Mouse (Mus musculus) MEL (cell line): Measurements from ENCODE around the gene Slc2a4. TPM values are rescaled to one million over a fixed set of nuclear protein-coding genes. Genes with fewer than 3 reads are reported as not detected.

Source experiments
- DNase-seq: peaks from one replicate; pipeline ENCODE4 v3.0.0; 2011; ENCODE audit warnings: low read depth, low spot score
- H3K27ac ChIP-seq: 2 replicates; pipeline ENCODE4 v1.5.1; 2012; ENCODE audit warnings: low read depth, mild to moderate bottlenecking, control low read depth, low read length, moderate library complexity; ENCODE audit not compliant: control insufficient read depth
- H3K27me3 ChIP-seq, 2 experiments: fragments of 150-350 bp in 1 of 2; sonication (generic) in 1 of 2; 2 replicates each; pipeline ENCODE4 v1.6.1; 2012; ENCODE audit warnings: low read length in 2 of 2, mild to moderate bottlenecking in 2 of 2, improper control_type of control experiment in 1 of 2, moderate library complexity in 1 of 2; ENCODE audit not compliant: insufficient read depth in 2 of 2, control insufficient read depth in 1 of 2
- H3K36me3 ChIP-seq, 2 experiments: 2 replicates each; pipeline ENCODE4 v1.6.1; 2012 to 2014; ENCODE audit warnings: low read length in 2 of 2, improper control_type of control experiment in 1 of 2, inconsistent platforms in 1 of 2, mild to moderate bottlenecking in 1 of 2; ENCODE audit not compliant: insufficient read depth in 2 of 2, control insufficient read depth in 1 of 2
- H3K4me1 ChIP-seq, 2 experiments: fragments of 150-350 bp in 1 of 2; sonication (generic) in 1 of 2; 2 replicates each; pipeline ENCODE4 v1.6.1; 2012; ENCODE audit warnings: low read length in 2 of 2, improper control_type of control experiment in 1 of 2, mild to moderate bottlenecking in 1 of 2; ENCODE audit not compliant: insufficient read depth in 2 of 2, control insufficient read depth in 1 of 2
- H3K4me3 ChIP-seq, 2 experiments: fragments of 150-350 bp in 1 of 2; sonication (generic) in 1 of 2; 2 replicates each; pipeline ENCODE4 v1.5.1; 2012; ENCODE audit warnings: low read depth in 2 of 2, low read length in 2 of 2, mild to moderate bottlenecking in 2 of 2, moderate library complexity in 2 of 2, control low read depth in 1 of 2, improper control_type of control experiment in 1 of 2; ENCODE audit not compliant: control insufficient read depth in 1 of 2, insufficient read depth in 1 of 2
- H3K79me2 ChIP-seq: 2 replicates; pipeline ENCODE4 v1.6.1; 2012; ENCODE audit warnings: mild to moderate bottlenecking, low read length, moderate library complexity; ENCODE audit not compliant: control insufficient read depth, poor library complexity, insufficient read depth
- H3K9ac ChIP-seq: 2 replicates; pipeline ENCODE4 v1.6.1; 2012; ENCODE audit warnings: low read depth, mild to moderate bottlenecking, control low read depth, low read length, moderate library complexity; ENCODE audit not compliant: control insufficient read depth, poor library complexity, severe bottlenecking
- H3K9me3 ChIP-seq: fragments of 150-350 bp; sonication (generic); replicated peaks from 2 replicates; pipeline ENCODE4 v1.6.1; 2012; ENCODE audit warnings: mild to moderate bottlenecking, low read length, improper control_type of control experiment, moderate library complexity; ENCODE audit not compliant: insufficient read depth
- BHLHE40 ChIP-seq: IDR thresholded peaks from 2 replicates; pipeline ENCODE4 v1.6.1; 2012; ENCODE audit warnings: low read depth, mild to moderate bottlenecking, inconsistent platforms, low read length, improper control_type of control experiment, borderline replicate concordance
- CHD2 ChIP-seq: IDR thresholded peaks from 2 replicates; pipeline ENCODE4 v1.6.1; 2011; ENCODE audit warnings: low read length, improper control_type of control experiment
- CTCF ChIP-seq, 3 experiments: IDR thresholded peaks in 2 of 3; conservative IDR thresholded peaks in 1 of 3; 2 replicates each; pipeline ENCODE4 v1.5.1; 2011 to 2012; ENCODE audit warnings: low read length in 3 of 3, low read depth in 2 of 3, mild to moderate bottlenecking in 2 of 3, improper control_type of control experiment in 1 of 3, inconsistent platforms in 1 of 3, mixed read lengths in 1 of 3, moderate library complexity in 1 of 3; ENCODE audit not compliant: control insufficient read depth in 1 of 3, insufficient read depth in 1 of 3, poor library complexity in 1 of 3, severe bottlenecking in 1 of 3
- ELF1 ChIP-seq: IDR thresholded peaks from 2 replicates; pipeline ENCODE4 v1.6.1; 2014; ENCODE audit warnings: low read depth, mild to moderate bottlenecking, inconsistent platforms, low read length, improper control_type of control experiment, moderate library complexity
- EP300 ChIP-seq, 2 experiments: IDR thresholded peaks; 2 replicates each; pipeline ENCODE4 v1.6.1; 2011; ENCODE audit warnings: improper control_type of control experiment in 2 of 2, low read length in 2 of 2, low read depth in 1 of 2, mild to moderate bottlenecking in 1 of 2
- ETS1 ChIP-seq: IDR thresholded peaks from 2 replicates; pipeline ENCODE4 v1.6.1; 2012; ENCODE audit warnings: low read depth, mild to moderate bottlenecking, inconsistent platforms, low read length, improper control_type of control experiment, moderate library complexity
- GATA1 ChIP-seq: IDR thresholded peaks from 2 replicates; pipeline ENCODE4 v1.6.1; 2011; ENCODE audit warnings: low read depth, low read length, improper control_type of control experiment
- HCFC1 ChIP-seq: IDR thresholded peaks from 2 replicates; pipeline ENCODE4 v1.6.1; 2012; ENCODE audit warnings: low read depth, mild to moderate bottlenecking, inconsistent platforms, low read length, improper control_type of control experiment, moderate library complexity
- JUND ChIP-seq: IDR thresholded peaks from 2 replicates; pipeline ENCODE4 v1.6.1; 2011; ENCODE audit warnings: low read depth, mild to moderate bottlenecking, improper control_type of control experiment, low read length
- MAFK ChIP-seq: IDR thresholded peaks from 2 replicates; pipeline ENCODE4 v1.6.1; 2011; ENCODE audit warnings: low read depth, mild to moderate bottlenecking, low read length, improper control_type of control experiment, borderline replicate concordance
- MAZ ChIP-seq: IDR thresholded peaks from 2 replicates; pipeline ENCODE4 v1.6.1; 2012; ENCODE audit warnings: low read depth, mild to moderate bottlenecking, inconsistent platforms, low read length, improper control_type of control experiment
- MXI1 ChIP-seq: IDR thresholded peaks from 2 replicates; pipeline ENCODE4 v1.6.1; 2011; ENCODE audit warnings: mild to moderate bottlenecking, low read depth, low read length, improper control_type of control experiment
- MYB ChIP-seq: IDR thresholded peaks from 2 replicates; pipeline ENCODE4 v1.6.1; 2011; ENCODE audit warnings: mild to moderate bottlenecking, low read depth, low read length, improper control_type of control experiment
- NELFE ChIP-seq: IDR thresholded peaks from 2 replicates; pipeline ENCODE4 v1.6.1; 2011; ENCODE audit warnings: low read depth, low read length, improper control_type of control experiment
- NRF1 ChIP-seq: IDR thresholded peaks from 2 replicates; pipeline ENCODE4 v1.6.1; 2014; ENCODE audit warnings: low read depth, mild to moderate bottlenecking, inconsistent platforms, low read length, improper control_type of control experiment, moderate library complexity; ENCODE audit not compliant: poor library complexity, insufficient read depth, severe bottlenecking
- POLR2A ChIP-seq, 2 experiments: IDR thresholded peaks; 2 replicates each; pipeline ENCODE4 v1.6.1; 2011 to 2012; ENCODE audit warnings: low read length in 2 of 2, mild to moderate bottlenecking in 2 of 2, control low read depth in 1 of 2, improper control_type of control experiment in 1 of 2, low read depth in 1 of 2, moderate library complexity in 1 of 2; ENCODE audit not compliant: control insufficient read depth in 1 of 2, insufficient read depth in 1 of 2, poor library complexity in 1 of 2
- POLR2AphosphoS2 ChIP-seq: IDR thresholded peaks from 2 replicates; pipeline ENCODE4 v1.6.1; 2011; ENCODE audit warnings: low read length, improper control_type of control experiment
- RAD21 ChIP-seq: IDR thresholded peaks from 2 replicates; pipeline ENCODE4 v1.6.1; 2011; ENCODE audit warnings: mild to moderate bottlenecking, low read depth, low read length, improper control_type of control experiment
- RCOR1 ChIP-seq: IDR thresholded peaks from 2 replicates; pipeline ENCODE4 v1.6.1; 2012; ENCODE audit warnings: low read depth, mild to moderate bottlenecking, inconsistent platforms, low read length, improper control_type of control experiment
- SIN3A ChIP-seq: IDR thresholded peaks from 2 replicates; pipeline ENCODE4 v1.6.1; 2012; ENCODE audit warnings: low read length, improper control_type of control experiment, inconsistent platforms
- SMC3 ChIP-seq: IDR thresholded peaks from 2 replicates; pipeline ENCODE4 v1.6.1; 2011; ENCODE audit warnings: low read depth, low read length, improper control_type of control experiment
- TAL1 ChIP-seq: IDR thresholded peaks from 2 replicates; pipeline ENCODE4 v1.6.1; 2012; ENCODE audit warnings: mild to moderate bottlenecking, inconsistent platforms, low read length, moderate library complexity, mixed read lengths
- TBP ChIP-seq: IDR thresholded peaks from 2 replicates; pipeline ENCODE4 v1.8.0; 2011; ENCODE audit warnings: low read depth, low read length, improper control_type of control experiment
- TCF12 ChIP-seq: IDR thresholded peaks from 2 replicates; pipeline ENCODE4 v1.6.1; 2014; ENCODE audit warnings: low read depth, mild to moderate bottlenecking, inconsistent platforms, low read length, improper control_type of control experiment, moderate library complexity
- ZKSCAN1 ChIP-seq: IDR thresholded peaks from 2 replicates; pipeline ENCODE4 v1.6.1; 2012; ENCODE audit warnings: low read depth, mild to moderate bottlenecking, inconsistent platforms, low read length, improper control_type of control experiment, moderate library complexity
- ZMIZ1 ChIP-seq: IDR thresholded peaks from 2 replicates; pipeline ENCODE4 v1.6.1; 2012; ENCODE audit warnings: low read depth, mild to moderate bottlenecking, inconsistent platforms, low read length, improper control_type of control experiment, moderate library complexity
- ZNF384 ChIP-seq: IDR thresholded peaks from 2 replicates; pipeline ENCODE4 v1.6.1; 2012; ENCODE audit warnings: low read depth, mild to moderate bottlenecking, inconsistent platforms, low read length, improper control_type of control experiment
- polyA plus RNA-seq, 2 experiments: library from polyadenylated mRNA; stranded (reverse) in 1 of 2; unstranded in 1 of 2; fragments of >175 nt in 1 of 2; fragments of >200 nt in 1 of 2; gene quantifications; 2 replicates each; pipeline versions ENCODE4 v1.2.1 to v1.2.4; 2012; ENCODE audit warnings: low replicate concordance in 2 of 2, low read depth in 1 of 2; ENCODE audit not compliant: insufficient read length in 2 of 2, insufficient read depth in 1 of 2, missing spikeins in 1 of 2
- total RNA-seq: library from RNA; depleted of rRNA; stranded (reverse); fragments of 300-350 nt; gene quantifications from 2 replicates; pipeline ENCODE4 v1.2.3, GENCODE M21; 2012

Slc2a4 gene
- total and polyA plus RNA-seq, 3 experiments: 0.12 to 0.19 TPM; not detected in 1

DNA sequence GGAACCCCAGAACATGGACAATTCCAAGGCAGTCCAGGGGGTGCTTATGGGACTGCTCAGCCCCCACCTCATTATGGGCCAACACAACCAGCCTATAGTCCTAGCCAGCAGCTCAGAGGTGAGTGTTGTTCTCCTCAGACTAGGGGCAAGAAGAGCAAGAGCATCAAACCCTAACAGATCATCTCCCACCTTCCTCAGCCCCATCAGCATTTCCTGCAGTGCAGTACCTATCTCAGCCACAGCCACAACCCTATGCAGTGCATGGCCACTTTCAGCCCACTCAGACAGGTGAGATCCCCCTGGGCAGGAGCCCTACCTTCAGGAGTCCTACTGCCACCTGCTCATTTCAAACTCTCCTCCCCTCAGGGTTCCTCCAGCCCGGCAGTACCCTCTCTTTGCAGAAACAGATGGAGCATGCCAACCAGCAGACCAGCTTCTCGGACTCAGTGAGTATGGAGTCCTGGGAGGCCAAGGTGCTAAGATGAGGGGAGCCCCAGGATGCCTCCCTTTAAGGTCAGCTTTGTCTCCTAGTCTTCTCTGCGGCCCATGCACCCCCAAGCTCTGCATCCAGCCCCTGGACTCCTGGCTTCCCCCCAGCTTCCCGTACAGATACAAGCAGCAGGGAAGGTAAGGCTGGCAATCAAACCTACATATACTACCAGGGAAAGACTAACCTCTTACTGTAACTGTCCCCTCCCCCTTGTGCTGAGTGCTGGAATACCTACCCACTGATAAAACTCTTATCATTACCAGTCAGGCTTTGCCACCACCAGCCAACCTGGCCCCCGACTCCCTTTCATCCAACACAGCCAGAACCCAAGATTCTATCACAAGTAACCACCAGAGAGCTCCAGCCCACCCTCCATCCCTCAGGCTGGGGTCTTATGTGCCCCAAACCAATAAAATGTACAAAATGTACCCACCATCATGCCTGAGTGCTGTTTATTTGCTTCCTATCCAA lies 32.0 kb downstream of the Slc2a4 start:
- peak overlapping the region in 1 of 2 experiments; percentile 23; a peak in 3 of 4 replicates for H3K4me3 ChIP-seq
- peaks cover 22 to 51% of the 10 kb centered on the region in 2 experiments for H3K36me3 ChIP-seq
- H3K27me3 ChIP-seq: no peaks in the 10 kb centered on the region
- peaks cover 4 to 53% of the 10 kb centered on the region in 2 experiments for H3K4me1 ChIP-seq
- peaks cover 58% of the 10 kb centered on the region for H3K79me2 ChIP-seq
- no peaks in the 10 kb centered on the region for H3K9me3 ChIP-seq
- peak overlapping the region; percentile 74 for H3K27ac ChIP-seq
- H3K9ac ChIP-seq: peak overlapping the region; percentile 77
- peak; percentile 92 for DNase-seq
- TF ChIP-seq MAFK: peak; percentile 83; the same call in 1 of the 2 replicates
- no peak for TF ChIP-seq ZNF384
- peak; percentile 97 for TF ChIP-seq TAL1
- peak; percentile 19; the same call in 1 of the 2 replicates for TF ChIP-seq NELFE
- peak; percentile 23 to 84; a peak in 2 of 4 replicates for TF ChIP-seq POLR2A (IDR thresholded peaks at IDR 0.05; ENCODE audit: control insufficient read depth in 1 of 2, insufficient read depth in 1 of 2, low read depth in 1 of 2, low read length in 2 of 2, poor library complexity in 1 of 2)
- peak; percentile 89 for TF ChIP-seq ETS1
- TF ChIP-seq TCF12: peak; percentile 99
- TF ChIP-seq RCOR1: peak; percentile 88
- TF ChIP-seq JUND: no peak
- TF ChIP-seq TBP: peak; percentile 13; the same call in 1 of the 2 replicates
- TF ChIP-seq GATA1: peak; percentile 98
- TF ChIP-seq SMC3: no peak; the same call in 1 of the 2 replicates
- TF ChIP-seq BHLHE40: peak; percentile 70
- TF ChIP-seq RAD21: no peak
- peak; percentile 97 for TF ChIP-seq MAZ
- TF ChIP-seq MYB: peak; percentile 70; the same call in 1 of the 2 replicates
- TF ChIP-seq ZKSCAN1: no peak
- peak; percentile 67; the same call in 1 of the 2 replicates for TF ChIP-seq HCFC1
- TF ChIP-seq SIN3A: peak; percentile 87
- peak; percentile 90 for TF ChIP-seq ZMIZ1
- no peak; the same call in 1 of the 2 replicates for TF ChIP-seq NRF1
- TF ChIP-seq CTCF (IDR thresholded peaks at IDR 0.05 in 2 of 3, conservative IDR thresholded peaks at IDR 0.05 in 1 of 3; ENCODE audit: control insufficient read depth in 1 of 3, insufficient read depth in 1 of 3, low read depth in 2 of 3, low read length in 3 of 3, poor library complexity in 1 of 3, severe bottlenecking in 1 of 3): peak in 1 of 3 experiments; percentile 34; a peak in 3 of 6 replicates
- TF ChIP-seq EP300 (IDR thresholded peaks at IDR 0.05; ENCODE audit: low read depth in 1 of 2, low read length in 2 of 2): peak; percentile 95 to 96
- peak; percentile 71 for TF ChIP-seq MXI1
- peak; percentile 67 for TF ChIP-seq CHD2
- TF ChIP-seq POLR2AphosphoS2: peak; percentile 98
- TF ChIP-seq ELF1: 0 out of 2 replicates have a peak, but pooled peaks have one; percentile 22
